Mouse (Mus musculus) gastrocnemius, postnatal 25 days (tissue): ENCODE measurements at regions not wholly inside any gene's neighbourhood (a gene's known extent, or its start where the extent isn't known, plus 50 kb on each side); places are given as distances from the start of the nearest gene placed in this dataset.

Experiments
- DNase-seq: peaks from one replicate; pipeline ENCODE4 v3.0.0; 2022

- DNase-seq, result no peak
Measured at GRCm38 (mm10) chr19:14191820-14192219, 278.5 kb downstream of the Olfr1505 start.

- DNase-seq, result no peak
Measured at GRCm38 (mm10) chr19:14197864-14198263, 284.5 kb downstream of the Olfr1505 start.

DNA sequence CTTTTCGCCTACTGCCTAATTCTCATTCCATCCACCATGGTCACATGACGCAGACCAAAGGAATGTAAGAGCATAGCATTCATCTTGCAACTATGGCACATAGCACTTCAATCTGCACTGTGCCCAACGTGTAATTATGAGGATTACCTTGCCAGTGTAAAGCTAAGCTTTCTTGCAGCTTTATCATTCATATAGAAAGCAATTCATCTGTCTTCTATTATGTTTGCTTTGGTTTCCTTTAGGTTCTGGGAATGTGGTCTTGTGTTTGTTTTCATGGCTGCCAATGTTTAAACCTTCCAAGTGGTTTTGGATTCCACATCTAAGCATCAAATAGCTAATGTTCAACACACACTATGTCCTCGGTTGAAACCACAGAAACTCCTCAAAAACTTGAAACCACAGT lies 307.2 kb downstream of the Olfr1505 start:
- DNase-seq, result no peak

- DNase-seq, result peak; percentile 82
Measured at GRCm38 (mm10) chr19:14225061-14225696, 311.8 kb downstream of the Olfr1505 start.

DNA sequence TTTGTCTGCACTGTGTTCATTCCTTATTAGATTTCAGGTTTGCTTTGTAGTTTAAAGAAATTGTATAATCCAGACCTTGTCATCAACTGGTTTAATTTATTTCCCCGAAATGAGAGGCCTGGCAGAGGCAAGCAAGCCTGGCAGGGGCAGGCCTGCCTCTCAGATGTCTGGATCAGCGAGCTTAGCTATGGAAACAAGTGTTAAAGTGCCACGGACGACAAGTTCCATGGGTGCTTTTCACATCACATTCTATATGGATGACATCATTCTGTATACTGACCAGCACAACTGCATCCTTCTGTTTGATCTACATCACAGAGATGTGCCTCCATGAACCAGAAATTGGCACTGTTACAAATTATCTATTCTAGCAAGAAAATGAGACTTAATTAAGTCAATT lies 312.5 kb downstream of the Olfr1505 start:
- peak; percentile 55 for DNase-seq

DNA sequence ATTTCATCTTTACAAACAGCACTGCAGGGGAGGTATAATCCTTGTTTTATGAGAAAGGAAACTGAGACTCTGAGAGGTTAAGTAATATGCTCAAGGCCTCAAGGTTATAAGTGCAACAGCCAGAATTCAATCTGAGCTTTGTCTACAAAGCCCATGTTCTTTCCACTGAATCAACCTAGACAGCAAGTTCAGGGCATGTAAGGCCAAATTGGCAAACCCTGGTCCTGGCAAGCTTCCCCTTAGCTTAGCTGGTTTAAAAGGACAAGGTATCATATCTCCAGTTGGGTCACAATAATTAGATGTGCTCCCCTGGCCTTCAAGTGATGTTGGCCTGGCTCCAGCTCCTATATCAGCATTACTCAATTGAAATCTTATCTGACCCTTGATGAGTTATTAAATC lies 313.2 kb downstream of the Olfr1505 start:
- peak; percentile 84 for DNase-seq

GRCm38 (mm10) chr19:14243565-14243964 lies 330.2 kb downstream of the Olfr1505 start:
- no peak for DNase-seq

- no peak for DNase-seq
Measured at GRCm38 (mm10) chr19:14246973-14247614, 333.8 kb downstream of the Olfr1505 start.

DNA sequence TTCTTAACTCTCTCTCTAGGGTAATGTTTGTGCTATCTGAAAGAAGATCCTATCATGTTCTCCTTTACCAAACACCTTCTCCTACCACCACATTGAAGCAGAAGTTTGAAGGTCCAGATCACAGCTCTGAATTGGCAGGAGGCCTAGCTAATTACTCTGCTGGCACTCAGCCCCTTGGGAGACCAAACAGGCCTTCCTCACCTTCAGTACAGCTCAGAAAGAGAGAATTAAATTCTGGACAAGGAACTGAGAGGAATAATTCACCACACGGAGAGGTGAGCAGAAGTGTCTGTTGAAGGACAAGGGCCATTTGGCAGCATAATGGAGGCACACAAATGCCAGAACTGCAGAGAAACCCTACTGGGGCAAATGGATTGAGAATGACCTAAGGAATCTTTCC lies 334.6 kb downstream of the Olfr1505 start:
- DNase-seq, result no peak

- peak; percentile 12 for DNase-seq
Measured at GRCm38 (mm10) chr19:14258621-14259051, 339.2 kb downstream of the Tle4 start.

GRCm38 (mm10) chr19:14259223-14259622 lies 338.6 kb downstream of the Tle4 start:
- no peak for DNase-seq

- no peak for DNase-seq
Measured at GRCm38 (mm10) chr19:14289331-14289737, 308.5 kb downstream of the Tle4 start.

DNA sequence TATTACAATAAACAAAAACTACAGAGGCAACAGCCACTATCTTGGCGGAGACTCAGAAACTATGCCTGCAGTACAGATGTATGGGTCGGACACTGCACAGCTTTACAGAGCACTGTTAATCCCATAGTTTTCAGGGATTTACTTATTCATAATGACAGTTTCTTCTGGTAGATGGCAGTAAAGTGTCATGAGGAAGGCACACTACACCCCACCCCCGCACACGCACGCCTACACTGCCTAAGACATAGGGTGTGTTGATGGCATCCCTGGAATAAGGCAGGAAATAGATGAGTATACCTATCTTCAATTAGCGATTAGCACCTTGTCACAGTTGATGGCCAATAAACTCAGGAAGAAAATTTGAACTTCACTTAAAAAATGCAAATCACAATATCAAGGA lies 306.9 kb downstream of the Tle4 start:
- DNase-seq, result no peak

DNA sequence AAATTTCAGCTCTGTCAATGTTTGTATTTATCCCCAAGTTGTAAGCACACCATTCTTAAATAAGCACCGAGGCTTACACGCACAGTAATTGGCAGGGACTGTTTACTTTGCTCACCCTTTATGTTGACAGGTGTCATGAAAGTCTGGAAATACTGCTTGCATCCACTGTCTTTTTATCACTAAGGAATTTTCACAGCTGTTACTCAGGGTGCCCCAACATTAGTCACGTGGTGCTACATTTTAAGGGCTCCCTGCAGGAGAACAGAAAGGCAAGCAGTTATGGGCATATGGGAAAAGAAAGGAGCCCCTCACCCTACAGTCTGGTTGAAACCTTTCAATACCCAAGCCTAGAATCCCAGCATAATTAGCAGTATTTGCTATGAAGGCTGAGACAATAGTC lies 304.7 kb downstream of the Tle4 start:
- DNase-seq, result no peak

DNA sequence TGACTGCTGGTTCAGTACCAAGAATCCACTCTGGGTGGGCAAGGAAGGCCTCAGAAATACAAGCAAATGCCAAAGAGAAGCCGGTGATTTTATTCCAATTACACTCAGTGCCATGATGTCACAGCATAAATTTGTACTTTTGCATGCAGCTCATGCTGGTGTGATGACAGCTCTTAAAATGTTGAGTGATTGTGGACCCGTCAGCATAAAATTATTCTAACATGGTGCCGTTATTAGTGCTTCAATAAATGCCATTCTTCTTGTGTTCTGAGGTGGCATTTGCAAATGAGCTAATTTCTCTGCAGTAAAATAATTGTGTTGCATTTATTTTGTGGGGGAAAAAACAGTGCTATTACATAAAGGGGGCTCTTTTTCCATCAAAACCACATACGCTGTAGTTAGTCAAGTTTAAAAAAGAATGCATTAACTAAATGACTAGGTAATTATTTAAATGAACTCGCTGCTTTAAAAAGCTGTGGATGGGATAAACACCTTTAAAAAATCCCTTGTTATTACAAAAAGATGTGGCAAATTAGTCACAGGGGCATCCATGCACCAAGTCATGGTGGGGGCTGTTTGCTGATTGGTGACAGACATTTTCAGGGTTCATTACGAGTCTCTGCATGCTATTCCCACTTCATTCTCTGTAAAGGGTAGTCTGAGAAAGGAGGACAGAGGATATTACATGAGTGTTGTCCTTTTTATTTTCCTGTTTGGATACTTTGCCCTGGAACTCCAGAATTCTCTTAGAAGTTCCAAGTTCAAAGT lies 296.5 kb downstream of the Tle4 start:
- no peak for DNase-seq

GRCm38 (mm10) chr19:14314301-14314700 lies 283.6 kb downstream of the Tle4 start:
- DNase-seq, result no peak

- no peak for DNase-seq
Measured at GRCm38 (mm10) chr19:14319677-14320191, 278.1 kb downstream of the Tle4 start.

DNA sequence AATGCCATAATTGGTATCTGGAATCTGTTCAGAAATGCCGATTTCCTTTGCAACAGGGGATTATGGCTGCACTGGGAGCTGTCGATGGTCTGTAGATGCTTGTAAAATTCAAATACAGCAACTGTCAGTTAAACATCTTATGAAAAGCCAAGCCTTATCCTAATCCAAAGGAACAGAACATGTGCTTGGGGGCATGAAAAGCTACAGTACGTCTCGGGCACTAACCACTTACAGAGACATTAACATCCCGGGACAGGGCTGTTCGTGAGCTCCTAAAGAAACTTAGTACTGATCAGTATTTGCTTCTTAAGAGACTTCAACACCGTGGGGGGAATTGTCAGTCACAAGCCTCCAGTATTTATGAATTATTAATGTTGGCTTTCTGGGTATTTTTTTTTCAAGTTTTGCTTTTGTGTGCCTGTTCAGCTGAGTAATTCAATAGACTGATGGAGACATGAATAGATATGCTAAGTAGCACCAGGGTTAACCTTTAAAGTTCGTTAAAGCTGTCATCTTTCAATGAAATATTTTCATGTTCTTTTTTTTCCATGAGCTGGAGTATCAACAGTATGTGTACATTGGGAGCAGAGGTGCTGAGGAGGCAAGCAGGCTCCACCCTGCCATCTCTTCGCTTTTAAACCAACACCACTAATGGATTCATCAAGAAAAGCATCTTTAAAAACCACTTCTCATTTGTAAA lies 272.3 kb downstream of the Tle4 start:
- DNase-seq, result no peak

GRCm38 (mm10) chr19:14333041-14334012 lies 264.5 kb downstream of the Tle4 start:
- DNase-seq, result no peak

DNA sequence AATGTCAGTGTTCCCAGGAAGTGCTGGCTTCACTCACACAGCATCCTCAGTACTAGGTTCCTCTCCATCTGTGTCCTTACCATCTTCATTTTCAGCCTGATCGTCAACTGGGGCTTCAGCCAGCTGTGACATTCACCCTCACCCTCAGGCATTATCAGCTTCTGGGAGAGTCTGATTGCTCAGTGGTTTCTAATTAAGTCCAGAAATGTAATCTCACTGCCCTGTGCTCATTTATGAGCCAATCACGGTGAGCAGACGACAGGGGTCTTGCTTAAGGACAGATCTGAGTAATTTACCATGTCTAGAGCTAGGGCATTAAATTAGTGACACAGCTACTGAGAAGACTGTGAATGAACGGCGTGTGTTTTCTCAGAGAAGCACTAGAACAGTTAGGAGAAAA lies 260.8 kb downstream of the Tle4 start:
- no peak for DNase-seq

GRCm38 (mm10) chr19:14340759-14341158 lies 257.1 kb downstream of the Tle4 start:
- no peak for DNase-seq
